ENCODE assay signal across 8 mouse cellular contexts in genomic region chr10:81257158-81258039, GRCm38 (mm10). TPM values are rescaled to one million over a fixed set of nuclear protein-coding genes. Genes with fewer than 3 reads are reported as not detected.
DNase-seq lines count a peak whose midpoint lies in the region; ATAC-seq and TF ChIP-seq lines count a peak whose summit lies in the region.

No protein-coding gene starts in this region.

- peak overlapping the region; percentile 62 for H3K4me2 ChIP-seq in intestine, embryonic 14.5 days (ENCODE audit: low read length)
- H3K4me2 ChIP-seq in midbrain, embryonic 14.5 days (ENCODE audit: low read length) = peak overlapping the region; percentile 73
- H3K4me2 ChIP-seq in stomach, postnatal 0 days (replicated peaks; ENCODE audit: low read depth) = peak overlapping the region; percentile 68

- H3K36me3 ChIP-seq in intestine, embryonic 14.5 days (ENCODE audit: control insufficient read depth, insufficient read depth, low read length) = no peaks in the 10 kb centered on the region
- peaks cover 7% of the 10 kb centered on the region; the same call in 1 of the 2 replicates for H3K36me3 ChIP-seq in midbrain, embryonic 14.5 days (ENCODE audit: control insufficient read depth, insufficient read depth, low read length)
- H3K36me3 ChIP-seq in stomach, postnatal 0 days (ENCODE audit: control insufficient read depth, insufficient read depth, low read length) = no peaks in the 10 kb centered on the region

- H3K4me1 ChIP-seq in intestine, embryonic 14.5 days (replicated peaks; ENCODE audit: control insufficient read depth, insufficient read depth, low read length) = peaks cover 4% of the 10 kb centered on the region
- H3K4me1 ChIP-seq in midbrain, embryonic 14.5 days (ENCODE audit: control insufficient read depth, insufficient read depth, low read length) = peaks cover 25% of the 10 kb centered on the region
- H3K4me1 ChIP-seq in stomach, postnatal 0 days (replicated peaks; ENCODE audit: control insufficient read depth, insufficient read depth) = 0 out of 2 replicates have a peak, but pooled peaks cover 6% of the 10 kb centered on the region

- peaks cover 5% of the 10 kb centered on the region; the same call in 1 of the 2 replicates for H3K9me3 ChIP-seq in intestine, embryonic 14.5 days (ENCODE audit: control insufficient read depth, low read length)
- no peaks in the 10 kb centered on the region; the same call in 1 of the 2 replicates for H3K9me3 ChIP-seq in midbrain, embryonic 14.5 days (ENCODE audit: control insufficient read depth, low read length)
- peaks cover 5% of the 10 kb centered on the region; the same call in 1 of the 2 replicates for H3K9me3 ChIP-seq in stomach, postnatal 0 days (ENCODE audit: control insufficient read depth, low read length)

- WGBS in intestine, embryonic 14.5 days = 3% methylated on average over 62 of the region's 62 CpGs
- WGBS in midbrain, embryonic 14.5 days = 1% methylated on average over 62 of the region's 62 CpGs
- WGBS in stomach, postnatal 0 days = 2% methylated on average over 62 of the region's 62 CpGs

- H3K27me3 ChIP-seq in intestine, embryonic 14.5 days (replicated peaks; ENCODE audit: control insufficient read depth, insufficient read depth, low read length) = peaks cover 68% of the 10 kb centered on the region
- H3K27me3 ChIP-seq in midbrain, embryonic 14.5 days (ENCODE audit: control insufficient read depth, insufficient read depth, low read length) = peaks cover 24% of the 10 kb centered on the region
- H3K27me3 ChIP-seq in stomach, postnatal 0 days (ENCODE audit: control insufficient read depth, insufficient read depth, low read length) = peaks cover 21% of the 10 kb centered on the region; the same call in 1 of the 2 replicates

- no peak for DNase-seq in gastrocnemius, adult 2 months
- no peak for DNase-seq in gastrocnemius, postnatal 25 days
- DNase-seq in B cell, adult 2 months = peak; percentile 72 to 73
- peak; percentile 37 for DNase-seq in embryo, embryonic 10.5 days (ENCODE audit: low spot score)
- peak; percentile 72 for DNase-seq in intestine, embryonic 14.5 days (ENCODE audit: low spot score)
- peak; percentile 60 for DNase-seq in midbrain, embryonic 14.5 days
- DNase-seq in stomach, postnatal 0 days (ENCODE audit: low spot score) = peak; percentile 39

- ATAC-seq in intestine, embryonic 14.5 days (replicated peaks; ENCODE audit: low FRiP score, low TSS enrichment, low read depth) = no peak
- ATAC-seq in midbrain, embryonic 14.5 days (ENCODE audit: low FRiP score, low TSS enrichment) = no peak
- no peak for ATAC-seq in stomach, postnatal 0 days (ENCODE audit: low FRiP score, low TSS enrichment)
- no peak for ATAC-seq in erythroid progenitor cell, adult 5-6 weeks (replicated peaks; ENCODE audit: low FRiP score, poor library complexity, severe bottlenecking)

- no peak overlapping the region for H3K27ac ChIP-seq in gastrocnemius, adult 2 months
- H3K27ac ChIP-seq in intestine, embryonic 14.5 days (ENCODE audit: low read depth) = no peak overlapping the region
- H3K27ac ChIP-seq in midbrain, embryonic 14.5 days (replicated peaks; ENCODE audit: low read depth, low read length) = no peak overlapping the region
- H3K27ac ChIP-seq in stomach, postnatal 0 days (replicated peaks) = no peak overlapping the region

- TF ChIP-seq EP300 in stomach, postnatal 0 days (optimal IDR thresholded peaks at IDR 0.05) = no peak

- 0 out of 2 replicates have a peak overlapping the region, but pooled peaks have one; percentile 17 for H3K9ac ChIP-seq in intestine, embryonic 14.5 days (ENCODE audit: low read length)
- H3K9ac ChIP-seq in midbrain, embryonic 14.5 days (replicated peaks; ENCODE audit: low read length) = peak overlapping the region; percentile 54
- peak overlapping the region; percentile 47; the same call in 1 of the 2 replicates for H3K9ac ChIP-seq in stomach, postnatal 0 days (ENCODE audit: low read length)

- H3K4me3 ChIP-seq in gastrocnemius, adult 2 months = peak overlapping the region; percentile 60
- H3K4me3 ChIP-seq in intestine, embryonic 14.5 days (ENCODE audit: low read depth, low read length) = peak overlapping the region; percentile 31
- H3K4me3 ChIP-seq in midbrain, embryonic 14.5 days (replicated peaks; ENCODE audit: low read depth, low read length) = peak overlapping the region; percentile 43
- peak overlapping the region; percentile 39 for H3K4me3 ChIP-seq in stomach, postnatal 0 days (ENCODE audit: low read depth, low read length)

- TF ChIP-seq CTCF in gastrocnemius, adult 2 months (IDR thresholded peaks at IDR 0.05) = no peak
- no peak for TF ChIP-seq CTCF in stomach, postnatal 0 days (IDR thresholded peaks at IDR 0.05; ENCODE audit: low read depth)

- intact Hi-C loops in gastrocnemius, adult 2 months (cut with DNase I) = no loop called here

RNA-seq across cellular contexts. Expression of gene Matk, which starts 4.7 kb away (rescaled TPM):
- total RNA-seq in gastrocnemius, adult 2 months (2021) = under 1 TPM; 0.15 to 0.31 TPM
- under 1 TPM; 0.13 to 0.23 TPM for total RNA-seq in gastrocnemius, postnatal 25 days (2021)
- 2.5 and 4.1 TPM in 2 replicates for polyA plus RNA-seq in intestine, embryonic 14.5 days (2014; fragmentation: Nextera tagmentation; extraction: Ambion mirVana)
- 14.8 and 29.4 TPM in 2 replicates for polyA plus RNA-seq in midbrain, embryonic 14.5 days (2014; fragmentation: Nextera tagmentation; extraction: Ambion mirVana)
- 1.0 and 1.6 TPM in 2 replicates for polyA plus RNA-seq in stomach, postnatal 0 days (2015; fragmentation: Nextera tagmentation; extraction: Ambion mirVana)
- 1.7 and 2.2 TPM in 2 replicates for total RNA-seq in erythroid progenitor cell, adult 5-6 weeks (2015; ENCODE audit: low replicate concordance)
- total RNA-seq in erythroid progenitor cell, adult 5-6 weeks (2017; ENCODE audit: low replicate concordance) = 1.5 and 1.7 TPM in 2 replicates

RNA-seq across cellular contexts. Expression of gene Mrpl54, which starts 9.3 kb away (rescaled TPM):
- 100 to 1,000 TPM; 103 to 112 TPM for total RNA-seq in gastrocnemius, adult 2 months (2021)
- total RNA-seq in gastrocnemius, postnatal 25 days (2021) = 10 to 100 TPM; 87.0 to 90.0 TPM
- polyA plus RNA-seq in intestine, embryonic 14.5 days (2014; fragmentation: Nextera tagmentation; extraction: Ambion mirVana) = 253 and 260 TPM in 2 replicates
- 121 and 152 TPM in 2 replicates for polyA plus RNA-seq in midbrain, embryonic 14.5 days (2014; fragmentation: Nextera tagmentation; extraction: Ambion mirVana)
- polyA plus RNA-seq in stomach, postnatal 0 days (2015; fragmentation: Nextera tagmentation; extraction: Ambion mirVana) = 210 and 215 TPM in 2 replicates
- 35.2 and 37.5 TPM in 2 replicates for total RNA-seq in erythroid progenitor cell, adult 5-6 weeks (2015; ENCODE audit: low replicate concordance)
- total RNA-seq in erythroid progenitor cell, adult 5-6 weeks (2017; ENCODE audit: low replicate concordance) = 20.0 and 23.0 TPM in 2 replicates

RNA-seq across cellular contexts. Expression of gene Apba3, which starts 9.4 kb away (rescaled TPM):
- 100 to 1,000 TPM; 110 to 119 TPM for total RNA-seq in gastrocnemius, adult 2 months (2021)
- total RNA-seq in gastrocnemius, postnatal 25 days (2021) = 100 to 1,000 TPM; 102 to 106 TPM
- polyA plus RNA-seq in intestine, embryonic 14.5 days (2014; fragmentation: Nextera tagmentation; extraction: Ambion mirVana) = 51.0 and 51.7 TPM in 2 replicates
- polyA plus RNA-seq in midbrain, embryonic 14.5 days (2014; fragmentation: Nextera tagmentation; extraction: Ambion mirVana) = 25.1 and 27.5 TPM in 2 replicates
- polyA plus RNA-seq in stomach, postnatal 0 days (2015; fragmentation: Nextera tagmentation; extraction: Ambion mirVana) = 30.5 and 34.6 TPM in 2 replicates
- not detected in 2 replicates for total RNA-seq in erythroid progenitor cell, adult 5-6 weeks (2015; ENCODE audit: low replicate concordance)
- total RNA-seq in erythroid progenitor cell, adult 5-6 weeks (2017; ENCODE audit: low replicate concordance) = 14.0 TPM in 1 of 2 replicates, not detected in the other

RNA-seq across cellular contexts. Expression of gene Zfr2, which starts 24.4 kb away (rescaled TPM):
- 1 to 10 TPM; 1.8 to 2.7 TPM for total RNA-seq in gastrocnemius, adult 2 months (2021)
- total RNA-seq in gastrocnemius, postnatal 25 days (2021) = 1 to 10 TPM; 1.9 to 3.0 TPM
- polyA plus RNA-seq in intestine, embryonic 14.5 days (2014; fragmentation: Nextera tagmentation; extraction: Ambion mirVana) = 6.9 and 8.1 TPM in 2 replicates
- polyA plus RNA-seq in midbrain, embryonic 14.5 days (2014; fragmentation: Nextera tagmentation; extraction: Ambion mirVana) = 20.3 and 21.7 TPM in 2 replicates
- polyA plus RNA-seq in stomach, postnatal 0 days (2015; fragmentation: Nextera tagmentation; extraction: Ambion mirVana) = 2.1 and 3.2 TPM in 2 replicates
- total RNA-seq in erythroid progenitor cell, adult 5-6 weeks (2015; ENCODE audit: low replicate concordance) = not detected in 2 replicates
- total RNA-seq in erythroid progenitor cell, adult 5-6 weeks (2017; ENCODE audit: low replicate concordance) = not detected in 2 replicates

RNA-seq across cellular contexts. Expression of gene Atcay, which starts 26.8 kb away (rescaled TPM):
- not detected for total RNA-seq in gastrocnemius, adult 2 months (2021)
- not detected for total RNA-seq in gastrocnemius, postnatal 25 days (2021)
- 2.2 and 2.8 TPM in 2 replicates for polyA plus RNA-seq in intestine, embryonic 14.5 days (2014; fragmentation: Nextera tagmentation; extraction: Ambion mirVana)
- 82.4 and 118 TPM in 2 replicates for polyA plus RNA-seq in midbrain, embryonic 14.5 days (2014; fragmentation: Nextera tagmentation; extraction: Ambion mirVana)
- 0.64 and 0.91 TPM in 2 replicates for polyA plus RNA-seq in stomach, postnatal 0 days (2015; fragmentation: Nextera tagmentation; extraction: Ambion mirVana)
- not detected in 2 replicates for total RNA-seq in erythroid progenitor cell, adult 5-6 weeks (2015; ENCODE audit: low replicate concordance)
- total RNA-seq in erythroid progenitor cell, adult 5-6 weeks (2017; ENCODE audit: low replicate concordance) = 8.3 TPM in 1 of 2 replicates, not detected in the other

Comparison
In these comparisons a context has a peak if more than half of its experiments do, and no peak if none do; other contexts are left out.
1. DNase-seq: peak in B cell, adult 2 months (2 of 2), embryo, embryonic 10.5 days (single experiment), intestine, embryonic 14.5 days (single experiment), midbrain, embryonic 14.5 days (single experiment) and stomach, postnatal 0 days (single experiment); none in gastrocnemius, adult 2 months (single experiment) and gastrocnemius, postnatal 25 days (single experiment).
2. RNA of gene Apba3, which starts 9.4 kb away (total RNA-seq): 110 to 119 TPM in gastrocnemius, adult 2 months and 102 to 106 TPM in gastrocnemius, postnatal 25 days; 14.0 TPM in erythroid progenitor cell, adult 5-6 weeks; every median in the first group is over 4 times any median in the second.
3. Peak in every context shown above with its lines, with median percentiles within 50 percentile points of each other: H3K4me3 ChIP-seq, H3K4me2 ChIP-seq and H3K9ac ChIP-seq.